ENCODE assay signal across 10 mouse cellular contexts in genomic region chr10:116177390-116178179, GRCm38 (mm10).
DNase-seq lines count a peak whose midpoint lies in the region; ATAC-seq and TF ChIP-seq lines count a peak whose summit lies in the region.
"Had no signal": no experiment of that assay in that cellular context is flagged by ENCODE, and none has a peak within 500 bp of the region (broad histone marks: within the 10 kb centered on the region; RNA-seq: fewer than 3 reads in every experiment).

No protein-coding gene starts in this region.

- H3K4me1 ChIP-seq in liver, embryonic 11.5 days (replicated peaks; ENCODE audit: control insufficient read depth, insufficient read depth, low read length) = no peaks in the 10 kb centered on the region
- no peaks in the 10 kb centered on the region for H3K4me1 ChIP-seq in forebrain, postnatal 0 days (ENCODE audit: insufficient read depth)
- peaks cover 5% of the 10 kb centered on the region for H3K4me1 ChIP-seq in limb, embryonic 15.5 days
- H3K4me1 ChIP-seq: embryonic facial prominence, embryonic 12.5 days had no signal

- H3K4me3 ChIP-seq in liver, embryonic 11.5 days (ENCODE audit: low read depth, low read length) = peak overlapping the region; percentile 24; the same call in 1 of the 2 replicates
- no peak overlapping the region; the same call in 1 of the 2 replicates for H3K4me3 ChIP-seq in forebrain, postnatal 0 days (ENCODE audit: low read depth, low read length)
- peak overlapping the region; percentile 14 for H3K4me3 ChIP-seq in limb, embryonic 15.5 days
- H3K4me3 ChIP-seq: embryonic facial prominence, embryonic 12.5 days had no signal

- ATAC-seq in liver, embryonic 11.5 days (replicated peaks; ENCODE audit: low FRiP score) = no peak
- ATAC-seq in forebrain, postnatal 0 days = no peak
- no peak for ATAC-seq in limb, embryonic 15.5 days (ENCODE audit: insufficient number of reproducible peaks, low FRiP score, low TSS enrichment, low read depth)
- no peak for ATAC-seq in megakaryocyte-erythroid progenitor cell, adult 5-6 weeks (replicated peaks; ENCODE audit: low FRiP score, low TSS enrichment, poor library complexity, severe bottlenecking)

- DNase-seq in liver, embryonic 11.5 days (ENCODE audit: low spot score) = no peak
- no peak for DNase-seq in liver
- no peak for DNase-seq in forebrain, postnatal 0 days
- DNase-seq in retina, embryonic 14.5 days (ENCODE audit: low spot score) = peak; percentile 63
- no peak for DNase-seq in cerebellum, postnatal 14 days
- DNase-seq in urinary bladder, postnatal 4 days (ENCODE audit: low spot score in 2 of 2) = no peak
- DNase-seq: left cerebral cortex, postnatal 4 days had no signal

- H3K36me3 ChIP-seq in liver, embryonic 11.5 days (ENCODE audit: control insufficient read depth, insufficient read depth, low read length) = no peaks in the 10 kb centered on the region
- no peaks in the 10 kb centered on the region for H3K36me3 ChIP-seq in forebrain, postnatal 0 days (ENCODE audit: insufficient read depth)
- H3K36me3 ChIP-seq in limb, embryonic 15.5 days = no peaks in the 10 kb centered on the region
- H3K36me3 ChIP-seq: embryonic facial prominence, embryonic 12.5 days had no signal

- H3K9me3 ChIP-seq in liver, embryonic 11.5 days (ENCODE audit: control insufficient read depth, low read length) = no peaks in the 10 kb centered on the region
- no peaks in the 10 kb centered on the region for H3K9me3 ChIP-seq in forebrain, postnatal 0 days (ENCODE audit: low read length)
- no peaks in the 10 kb centered on the region for H3K9me3 ChIP-seq in limb, embryonic 15.5 days
- H3K9me3 ChIP-seq: embryonic facial prominence, embryonic 12.5 days had no signal

- peak overlapping the region; percentile 50 for H3K4me2 ChIP-seq in liver, embryonic 11.5 days
- H3K4me2 ChIP-seq in forebrain, postnatal 0 days (ENCODE audit: low read depth) = peak overlapping the region; percentile 22
- peak overlapping the region; percentile 32 for H3K4me2 ChIP-seq in limb, embryonic 15.5 days
- H3K4me2 ChIP-seq: embryonic facial prominence, embryonic 12.5 days had no signal

- 38% methylated on average over 21 of the region's 21 CpGs for WGBS in liver, embryonic 11.5 days
- 32% methylated on average over 21 of the region's 21 CpGs for WGBS in forebrain, postnatal 0 days
- WGBS in limb, embryonic 15.5 days = 18% methylated on average over 21 of the region's 21 CpGs

- H3K27me3 ChIP-seq in liver, embryonic 11.5 days (replicated peaks; ENCODE audit: control insufficient read depth, insufficient read depth, low read length) = no peaks in the 10 kb centered on the region
- H3K27me3 ChIP-seq in forebrain, postnatal 0 days (ENCODE audit: insufficient read depth, low read length) = no peaks in the 10 kb centered on the region
- H3K27me3 ChIP-seq in limb, embryonic 15.5 days = peaks cover 7% of the 10 kb centered on the region; the same call in 1 of the 2 replicates
- H3K27me3 ChIP-seq: embryonic facial prominence, embryonic 12.5 days had no signal

- TF ChIP-seq CTCF in forebrain, postnatal 0 days (IDR thresholded peaks at IDR 0.05; ENCODE audit: low read depth) = no peak

- H3K27ac ChIP-seq in liver, embryonic 11.5 days (ENCODE audit: low read depth, low read length) = no peak overlapping the region
- no peak overlapping the region for H3K27ac ChIP-seq in forebrain, postnatal 0 days (ENCODE audit: low read depth, low read length)
- H3K27ac ChIP-seq in limb, embryonic 15.5 days = no peak overlapping the region
- H3K27ac ChIP-seq: embryonic facial prominence, embryonic 12.5 days had no signal

- H3K9ac ChIP-seq in liver, embryonic 11.5 days (ENCODE audit: low read depth, low read length) = no peak overlapping the region
- H3K9ac ChIP-seq in forebrain, postnatal 0 days = no peak overlapping the region
- no peak overlapping the region for H3K9ac ChIP-seq in limb, embryonic 15.5 days
- H3K9ac ChIP-seq: embryonic facial prominence, embryonic 12.5 days had no signal
